Mouse (Mus musculus) liver, embryonic 12.5 days (tissue): ENCODE measurements at regions not wholly inside any gene's neighbourhood (a gene's known extent, or its start where the extent isn't known, plus 50 kb on each side); places are given as distances from the start of the nearest gene placed in this dataset.

ENCODE experiments used
- ATAC-seq: fragments of 200-750 bp; cut with Nextera tagmentation; 2 replicates; pipeline ENCODE4 v1.8.0; 2017; ENCODE audit warnings: moderate number of reproducible peaks, mild to moderate bottlenecking, moderate library complexity
- H3K27ac ChIP-seq: fragments of 300-500 bp; sonication (generic); 2 replicates; pipeline ENCODE4 v1.5.1; 2016; ENCODE audit warnings: mild to moderate bottlenecking
- H3K27me3 ChIP-seq: fragments of 300-500 bp; sonication (generic); replicated peaks from 2 replicates; pipeline ENCODE4 v1.6.1; 2016; ENCODE audit warnings: mild to moderate bottlenecking, moderate library complexity
- H3K36me3 ChIP-seq: fragments of 300-500 bp; sonication (generic); 2 replicates; pipeline ENCODE4 v1.6.1; 2016; ENCODE audit warnings: mild to moderate bottlenecking, moderate library complexity
- H3K4me1 ChIP-seq: fragments of 300-500 bp; sonication (generic); 2 replicates; pipeline ENCODE4 v1.6.1; 2016
- H3K4me2 ChIP-seq: fragments of 300-500 bp; sonication (generic); 2 replicates; pipeline ENCODE4 v1.6.1; 2016; ENCODE audit warnings: mild to moderate bottlenecking, moderate library complexity
- H3K4me3 ChIP-seq: fragments of 300-500 bp; sonication (generic); 2 replicates; pipeline ENCODE4 v1.5.1; 2016; ENCODE audit warnings: mild to moderate bottlenecking, moderate library complexity
- H3K9ac ChIP-seq: fragments of 300-500 bp; sonication (generic); 2 replicates; pipeline ENCODE4 v1.6.1; 2016; ENCODE audit warnings: mild to moderate bottlenecking, moderate library complexity
- H3K9me3 ChIP-seq: fragments of 300-500 bp; sonication (generic); replicated peaks from 2 replicates; pipeline ENCODE4 v1.6.1; 2016; ENCODE audit warnings: mild to moderate bottlenecking, moderate library complexity
- WGBS: fragments of 180-500 bp; shearing (Covaris S2); methylation state at CpG from one replicate; pipeline ENCODE4 v1.1.7; 2016; ENCODE audit not compliant: insufficient replicate concordance; 5-methylcytosine and 5-hydroxymethylcytosine counted together

DNA sequence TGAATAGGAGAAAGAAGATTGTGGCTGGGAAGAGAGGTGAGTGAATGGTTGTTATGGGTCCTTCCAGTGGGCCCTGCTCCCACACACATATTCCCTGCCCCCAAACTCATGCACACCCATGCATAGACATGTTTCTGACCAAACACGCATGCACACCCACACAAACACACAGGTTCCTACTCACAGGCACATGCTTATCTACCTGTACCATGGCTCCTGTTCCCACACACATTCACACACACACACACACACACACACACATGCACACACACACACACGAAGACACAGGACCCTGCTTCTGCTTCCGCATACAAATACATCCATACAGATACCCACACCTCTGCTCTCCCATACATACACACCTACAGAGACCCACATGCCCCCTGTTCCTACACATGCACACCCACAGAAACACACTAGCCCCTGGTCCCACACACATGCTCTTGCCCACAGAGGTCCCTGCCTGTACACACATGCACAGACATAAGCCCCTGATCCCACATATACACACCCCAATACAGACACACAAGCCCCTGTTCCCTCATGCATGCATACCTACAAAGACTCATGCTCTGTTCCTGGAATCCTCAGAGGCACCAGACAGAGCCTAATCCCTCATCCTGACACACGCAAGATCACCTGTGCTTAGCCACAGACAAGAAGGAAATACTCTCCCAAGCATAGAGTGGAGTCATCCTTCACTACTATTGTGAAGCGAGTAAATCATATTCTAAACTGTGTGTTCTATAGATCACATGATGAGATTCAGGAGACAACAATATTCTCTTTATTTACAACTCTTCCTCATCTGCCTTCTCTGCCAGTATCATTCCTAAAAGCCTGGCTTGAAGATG lies 100.1 kb downstream of the Mycn start:
- Histone ChIP-seq H3K9ac (no peak overlapping the region), H3K27ac (no peak overlapping the region), H3K4me1 (0 out of 2 replicates have a peak, but pooled peaks cover 4% of the 10 kb centered on the region), H3K36me3 (no peaks in the 10 kb centered on the region), H3K27me3 (no peaks in the 10 kb centered on the region), H3K4me2 (no peak overlapping the region), H3K4me3 (no peak overlapping the region), H3K9me3 (no peaks in the 10 kb centered on the region)
- ATAC-seq = no peak
- whole genome bisulfite sequencing = 73% methylated on average over 5 of the region's 5 CpGs

DNA sequence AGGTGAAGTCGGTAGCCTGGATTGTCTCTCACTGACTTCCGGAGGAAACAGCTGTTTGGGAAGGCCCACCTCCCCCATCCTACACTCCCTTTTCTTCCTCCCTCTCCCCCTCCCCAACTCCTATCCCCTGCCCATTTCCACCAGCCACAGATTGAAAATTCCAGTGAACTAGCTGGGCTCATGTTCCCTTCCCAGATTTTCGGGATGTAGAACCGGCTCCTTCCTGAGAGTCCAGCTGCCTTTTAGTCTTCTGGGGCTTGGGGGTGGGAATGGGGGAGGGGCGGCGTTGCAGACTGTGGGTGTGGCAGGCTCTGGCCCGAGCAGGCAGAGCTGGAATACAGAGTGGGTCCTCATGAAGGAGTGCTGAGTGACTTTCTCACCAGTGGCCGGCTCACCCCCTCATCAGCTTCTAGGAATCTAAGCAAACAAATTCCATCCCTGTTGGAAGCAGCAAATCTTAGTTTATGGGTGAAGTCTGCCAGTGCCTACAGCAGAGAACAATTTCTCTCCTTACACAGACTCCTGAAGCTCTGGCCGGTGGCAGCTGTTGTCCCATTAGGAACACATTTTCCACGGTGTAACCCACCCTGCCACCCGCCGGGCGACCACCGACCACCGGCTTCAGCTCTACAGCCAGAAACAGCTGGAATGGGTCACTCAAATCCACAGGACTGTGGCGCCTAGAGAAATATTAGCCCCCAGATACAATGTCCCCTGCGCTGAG lies 100.9 kb downstream of the Mycn start:
- Histone ChIP-seq H3K4me2 (peak overlapping the region; percentile 38), H3K27me3 (no peaks in the 10 kb centered on the region), H3K27ac (no peak overlapping the region), H3K36me3 (no peaks in the 10 kb centered on the region), H3K4me1 (0 out of 2 replicates have a peak, but pooled peaks cover 4% of the 10 kb centered on the region), H3K9ac (no peak overlapping the region), H3K4me3 (0 out of 2 replicates have a peak overlapping the region, but pooled peaks have one; percentile 14), H3K9me3 (no peaks in the 10 kb centered on the region)
- 41% methylated on average over 17 of the region's 17 CpGs for WGBS
- ATAC-seq = no peak

DNA sequence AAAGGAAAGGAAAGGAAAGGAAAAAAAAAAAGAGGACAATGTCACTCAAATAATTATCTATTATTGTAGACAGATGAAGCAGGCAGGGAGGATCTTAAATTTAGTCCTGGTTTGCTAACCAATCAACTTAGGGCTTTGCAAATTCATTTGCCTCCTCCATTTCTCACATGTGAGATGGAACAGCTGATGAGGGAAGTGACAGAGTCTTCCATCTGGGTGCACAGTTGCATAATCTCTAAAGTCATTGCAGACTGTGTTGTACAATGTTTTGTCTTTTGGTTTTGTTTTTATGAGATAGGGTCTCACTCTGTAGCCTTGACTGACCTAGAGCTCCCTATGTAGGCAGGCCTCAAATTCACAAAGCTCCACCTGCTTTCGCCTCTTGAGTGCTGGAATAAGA lies 103.9 kb downstream of the Mycn start:
- 0 out of 2 replicates have a peak, but pooled peaks cover 4% of the 10 kb centered on the region for H3K4me1 ChIP-seq
- H3K27me3 ChIP-seq = no peaks in the 10 kb centered on the region
- H3K4me2 ChIP-seq = no peak overlapping the region
- H3K9me3 ChIP-seq = no peaks in the 10 kb centered on the region
- no peak overlapping the region for H3K27ac ChIP-seq
- H3K4me3 ChIP-seq = no peak overlapping the region
- H3K36me3 ChIP-seq = no peaks in the 10 kb centered on the region
- no peak for ATAC-seq
- 38% methylated on average over 1 of the region's 1 CpGs for WGBS
- H3K9ac ChIP-seq = no peak overlapping the region

DNA sequence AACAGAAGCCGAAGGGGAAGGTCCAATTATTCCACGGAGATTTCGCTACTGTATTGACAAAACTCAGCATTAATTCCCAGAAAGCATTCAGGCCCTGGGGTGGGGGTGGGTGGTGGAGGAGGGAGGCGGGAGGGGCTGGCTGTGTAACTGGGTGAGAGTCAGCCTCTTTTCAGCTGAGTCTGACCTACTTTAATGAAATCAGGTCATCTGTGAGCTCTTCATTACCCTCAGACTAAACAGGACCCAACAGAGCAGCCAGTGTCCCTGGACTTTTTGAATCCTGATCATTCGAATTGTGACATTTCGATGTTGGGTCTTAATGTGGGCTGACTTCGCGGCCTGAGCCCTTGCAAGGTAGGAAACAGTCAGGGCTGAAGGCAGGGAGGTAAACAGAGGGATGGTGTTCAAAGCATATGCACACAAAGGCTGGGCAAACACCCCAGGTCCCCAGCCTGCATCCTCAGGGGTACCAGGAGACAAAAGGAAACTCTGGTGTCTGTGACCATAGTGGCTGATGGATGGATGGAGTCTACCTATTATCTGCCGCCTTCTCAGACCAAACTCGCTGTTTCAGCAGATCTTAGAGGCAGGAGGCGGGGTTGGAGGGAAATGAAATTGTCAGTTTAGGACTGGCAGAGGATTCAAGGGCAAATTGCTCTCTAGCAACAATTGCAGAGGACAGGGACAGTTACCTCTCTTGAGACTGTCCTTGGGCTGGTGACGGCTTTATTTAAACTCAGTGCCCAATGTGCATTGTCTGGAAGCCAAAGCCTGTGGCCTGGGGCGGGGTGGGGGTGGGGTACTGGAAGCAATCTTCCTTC lies 113.7 kb downstream of the Mycn start:
- Histone ChIP-seq H3K4me1 (no peaks in the 10 kb centered on the region), H3K9ac (no peak overlapping the region), H3K4me3 (no peak overlapping the region), H3K4me2 (no peak overlapping the region), H3K9me3 (no peaks in the 10 kb centered on the region), H3K27me3 (no peaks in the 10 kb centered on the region), H3K36me3 (no peaks in the 10 kb centered on the region), H3K27ac (no peak overlapping the region)
- ATAC-seq = no peak
- WGBS = 58% methylated on average over 13 of the region's 13 CpGs

DNA sequence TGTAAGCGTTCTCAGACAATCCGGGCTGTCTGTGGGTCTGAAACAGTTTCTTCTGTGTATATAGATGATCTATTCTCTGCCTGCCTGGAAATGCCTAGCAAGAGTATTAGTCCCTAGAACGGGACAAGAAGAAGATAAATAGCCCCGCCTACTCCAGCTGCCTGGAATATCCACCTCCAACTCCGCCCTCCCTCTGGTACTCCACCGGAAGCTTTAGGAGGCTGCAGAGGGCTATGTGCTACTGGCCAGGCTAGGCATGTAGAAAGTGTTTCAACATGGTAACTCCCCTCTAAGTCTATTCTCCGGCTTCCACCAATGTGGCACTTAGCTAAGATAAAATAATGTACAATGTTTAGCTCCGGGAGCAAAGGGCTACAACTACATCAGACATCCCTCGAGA lies 114.3 kb downstream of the Mycn start:
- Histone ChIP-seq H3K9ac (no peak overlapping the region), H3K9me3 (no peaks in the 10 kb centered on the region), H3K27ac (no peak overlapping the region), H3K27me3 (no peaks in the 10 kb centered on the region), H3K4me1 (no peaks in the 10 kb centered on the region), H3K4me3 (no peak overlapping the region), H3K36me3 (no peaks in the 10 kb centered on the region), H3K4me2 (no peak overlapping the region)
- WGBS = 51% methylated on average over 9 of the region's 9 CpGs
- ATAC-seq = no peak

DNA sequence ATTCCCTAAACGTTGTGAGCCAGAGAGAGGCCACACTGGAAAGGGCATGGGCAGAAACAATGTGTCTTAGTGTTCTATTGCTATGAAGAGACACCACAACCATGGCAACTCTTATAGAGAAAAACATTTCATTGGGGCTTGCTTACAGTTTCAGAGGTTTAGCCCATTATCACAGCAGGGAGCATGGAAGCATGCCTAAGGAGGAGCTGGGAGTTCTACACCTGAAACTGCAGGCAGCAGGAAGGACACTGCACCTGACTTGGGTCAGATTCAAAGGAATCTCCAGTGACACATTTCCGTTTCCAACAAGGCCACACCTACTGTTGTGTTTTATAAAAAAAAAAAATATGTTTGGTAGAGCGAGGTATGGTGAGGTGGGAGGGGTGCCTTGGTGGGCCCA lies 115.3 kb downstream of the Mycn start:
- H3K9ac ChIP-seq = no peak overlapping the region
- H3K27me3 ChIP-seq = no peaks in the 10 kb centered on the region
- 67% methylated on average over 3 of the region's 3 CpGs for WGBS
- H3K27ac ChIP-seq = no peak overlapping the region
- H3K9me3 ChIP-seq = no peaks in the 10 kb centered on the region
- H3K36me3 ChIP-seq = no peaks in the 10 kb centered on the region
- no peak overlapping the region for H3K4me2 ChIP-seq
- no peaks in the 10 kb centered on the region for H3K4me1 ChIP-seq
- no peak overlapping the region for H3K4me3 ChIP-seq
- no peak for ATAC-seq

DNA sequence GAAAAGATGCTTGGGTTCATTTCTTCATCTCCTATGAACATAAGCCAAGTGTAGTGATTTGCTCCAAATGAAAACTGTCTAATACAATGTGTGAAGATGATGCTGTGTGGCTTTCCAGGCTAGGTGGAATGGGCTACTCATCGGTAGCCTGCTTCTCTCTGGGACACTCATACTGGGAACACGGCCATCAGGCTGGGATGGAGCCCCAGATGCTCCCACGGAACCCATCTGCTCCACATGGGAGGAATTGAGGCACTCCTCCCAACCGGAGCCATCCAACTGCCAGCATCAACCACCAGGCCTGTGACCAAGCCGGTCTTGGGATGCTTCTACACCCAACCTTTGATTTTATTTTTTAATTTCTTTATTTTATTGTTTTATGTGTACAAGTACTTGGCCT lies 115.9 kb downstream of the Mycn start:
- Histone ChIP-seq H3K27ac (no peak overlapping the region), H3K27me3 (no peaks in the 10 kb centered on the region), H3K4me3 (no peak overlapping the region), H3K4me2 (no peak overlapping the region), H3K4me1 (no peaks in the 10 kb centered on the region), H3K9ac (no peak overlapping the region), H3K36me3 (no peaks in the 10 kb centered on the region), H3K9me3 (no peaks in the 10 kb centered on the region)
- WGBS = 82% methylated on average over 5 of the region's 5 CpGs
- ATAC-seq = no peak

DNA sequence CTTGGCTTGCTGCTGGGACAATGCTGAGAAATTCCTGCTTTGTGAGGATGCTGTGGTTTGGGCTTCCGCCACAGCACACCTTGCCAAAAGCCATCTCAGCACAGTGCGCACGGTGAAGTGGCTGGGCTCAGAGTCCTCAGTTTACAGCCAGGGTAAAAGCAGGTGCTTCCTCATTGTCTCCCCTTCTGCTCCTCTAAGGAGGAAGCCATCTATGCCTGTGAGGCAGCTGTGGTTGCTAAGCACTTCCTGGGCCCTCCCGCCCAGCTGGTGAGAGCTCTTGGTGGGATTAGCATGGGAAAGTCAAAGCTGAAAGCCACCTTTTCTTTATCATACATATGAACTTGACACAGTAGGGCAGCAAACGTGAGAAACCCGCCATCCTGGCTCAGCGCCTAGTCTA lies 120.2 kb downstream of the Mycn start:
- H3K27ac ChIP-seq = no peak overlapping the region
- 42% methylated on average over 7 of the region's 7 CpGs for WGBS
- ATAC-seq = no peak
- no peaks in the 10 kb centered on the region for H3K36me3 ChIP-seq
- H3K4me2 ChIP-seq = no peak overlapping the region
- H3K4me1 ChIP-seq = no peaks in the 10 kb centered on the region
- no peak overlapping the region for H3K4me3 ChIP-seq
- no peak overlapping the region for H3K9ac ChIP-seq
- H3K9me3 ChIP-seq = no peaks in the 10 kb centered on the region
- H3K27me3 ChIP-seq = no peaks in the 10 kb centered on the region

DNA sequence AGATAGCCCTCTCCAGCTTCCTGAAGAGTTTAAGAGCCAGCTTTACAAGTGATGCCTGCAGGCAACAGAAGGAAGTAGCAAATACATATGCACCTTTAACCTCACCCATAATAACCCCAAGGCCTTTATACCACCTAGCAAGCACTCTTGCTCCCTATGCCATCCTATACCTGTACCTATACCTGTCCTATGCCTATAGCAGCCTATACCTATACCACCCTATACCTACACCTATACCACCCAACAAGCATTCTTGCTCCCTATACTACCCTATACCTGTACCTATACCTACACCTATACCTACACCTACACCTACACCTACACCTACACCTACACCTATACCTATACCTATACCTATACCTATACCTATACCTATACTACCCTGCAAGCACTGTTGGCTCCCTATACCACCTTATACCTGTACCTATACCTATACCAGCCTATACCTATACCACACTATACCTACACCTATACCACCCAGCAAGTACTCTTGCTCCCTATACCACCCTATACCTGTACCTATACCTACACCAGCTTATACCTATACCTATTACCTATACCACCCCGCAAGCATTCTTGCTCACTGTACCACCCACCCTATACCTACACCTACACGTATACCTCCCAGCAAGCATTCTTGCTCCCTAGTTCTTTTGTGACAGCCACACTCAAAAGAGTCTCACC lies 120.9 kb downstream of the Mycn start:
- WGBS = 76% methylated on average over 2 of the region's 2 CpGs
- no peak overlapping the region for H3K9ac ChIP-seq
- no peak for ATAC-seq
- no peak overlapping the region for H3K4me3 ChIP-seq
- no peak overlapping the region for H3K4me2 ChIP-seq
- no peaks in the 10 kb centered on the region for H3K4me1 ChIP-seq
- H3K36me3 ChIP-seq = no peaks in the 10 kb centered on the region
- no peaks in the 10 kb centered on the region for H3K9me3 ChIP-seq
- H3K27me3 ChIP-seq = no peaks in the 10 kb centered on the region
- no peak overlapping the region for H3K27ac ChIP-seq

DNA sequence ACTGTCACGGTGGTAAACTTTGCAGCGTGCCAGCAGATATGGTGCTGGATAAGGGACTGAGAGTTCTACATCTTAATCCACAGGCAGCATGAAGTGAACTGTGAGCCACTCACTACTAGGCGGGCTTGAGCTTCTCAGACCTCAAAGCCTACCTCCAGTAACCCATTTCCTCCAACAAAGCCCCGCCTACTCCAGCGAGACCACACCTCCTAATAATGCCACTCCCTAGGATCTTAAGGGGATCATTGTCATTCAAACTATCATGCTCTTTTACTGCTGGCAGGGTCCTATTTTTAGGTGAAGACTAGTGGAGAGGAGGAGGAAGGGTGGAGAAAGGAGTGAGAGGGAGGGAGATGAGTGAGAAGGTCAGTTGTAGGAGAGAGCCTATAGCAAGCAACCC lies 122.0 kb downstream of the Mycn start:
- no peak overlapping the region for H3K4me3 ChIP-seq
- ATAC-seq = no peak
- 56% methylated on average over 5 of the region's 5 CpGs for WGBS

DNA sequence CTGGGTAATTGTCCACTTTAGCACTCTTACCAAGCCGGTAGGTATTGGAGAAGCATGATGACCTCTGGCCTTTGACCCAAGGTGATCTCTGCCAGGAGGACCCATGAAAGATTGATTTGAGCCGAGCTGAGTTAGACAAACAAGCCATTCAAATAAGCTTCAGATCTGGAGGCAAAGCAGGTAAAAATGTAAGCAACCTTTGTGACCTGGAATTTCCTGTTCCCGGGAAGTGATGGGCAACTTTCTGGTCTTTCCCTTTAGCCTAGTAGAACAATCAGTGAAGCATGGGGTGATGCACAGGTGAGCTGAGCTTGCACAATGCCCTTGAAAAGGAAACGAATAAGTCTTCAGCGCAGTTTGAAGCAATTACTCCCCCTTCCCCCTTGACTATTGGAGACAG lies 127.0 kb downstream of the Mycn start:
- no peak overlapping the region for H3K9ac ChIP-seq
- no peaks in the 10 kb centered on the region for H3K9me3 ChIP-seq
- no peak overlapping the region for H3K4me3 ChIP-seq
- ATAC-seq = peak; percentile 36; the same call in 1 of the 2 replicates
- 62% methylated on average over 5 of the region's 5 CpGs for WGBS
- no peaks in the 10 kb centered on the region for H3K27me3 ChIP-seq
- no peak overlapping the region for H3K4me2 ChIP-seq
- no peaks in the 10 kb centered on the region for H3K36me3 ChIP-seq
- peaks cover 19% of the 10 kb centered on the region; the same call in 1 of the 2 replicates for H3K4me1 ChIP-seq
- no peak overlapping the region for H3K27ac ChIP-seq

More for the DNA sequence above, 122.0 kb downstream of the Mycn start:
- Histone ChIP-seq H3K4me2 (no peak overlapping the region), H3K9ac (no peak overlapping the region), H3K27me3 (no peaks in the 10 kb centered on the region), H3K36me3 (no peaks in the 10 kb centered on the region), H3K27ac (no peak overlapping the region), H3K9me3 (no peaks in the 10 kb centered on the region), H3K4me1 (no peaks in the 10 kb centered on the region)
